Mouse (Mus musculus): ENCODE measurements around the gene Cenpe.
"Not testable (repeated sequence)": the region's sequence is repeated elsewhere in the genome, so short reads cannot be mapped to it uniquely, and the experiment has no call there.

The Cenpe gene

DNA sequence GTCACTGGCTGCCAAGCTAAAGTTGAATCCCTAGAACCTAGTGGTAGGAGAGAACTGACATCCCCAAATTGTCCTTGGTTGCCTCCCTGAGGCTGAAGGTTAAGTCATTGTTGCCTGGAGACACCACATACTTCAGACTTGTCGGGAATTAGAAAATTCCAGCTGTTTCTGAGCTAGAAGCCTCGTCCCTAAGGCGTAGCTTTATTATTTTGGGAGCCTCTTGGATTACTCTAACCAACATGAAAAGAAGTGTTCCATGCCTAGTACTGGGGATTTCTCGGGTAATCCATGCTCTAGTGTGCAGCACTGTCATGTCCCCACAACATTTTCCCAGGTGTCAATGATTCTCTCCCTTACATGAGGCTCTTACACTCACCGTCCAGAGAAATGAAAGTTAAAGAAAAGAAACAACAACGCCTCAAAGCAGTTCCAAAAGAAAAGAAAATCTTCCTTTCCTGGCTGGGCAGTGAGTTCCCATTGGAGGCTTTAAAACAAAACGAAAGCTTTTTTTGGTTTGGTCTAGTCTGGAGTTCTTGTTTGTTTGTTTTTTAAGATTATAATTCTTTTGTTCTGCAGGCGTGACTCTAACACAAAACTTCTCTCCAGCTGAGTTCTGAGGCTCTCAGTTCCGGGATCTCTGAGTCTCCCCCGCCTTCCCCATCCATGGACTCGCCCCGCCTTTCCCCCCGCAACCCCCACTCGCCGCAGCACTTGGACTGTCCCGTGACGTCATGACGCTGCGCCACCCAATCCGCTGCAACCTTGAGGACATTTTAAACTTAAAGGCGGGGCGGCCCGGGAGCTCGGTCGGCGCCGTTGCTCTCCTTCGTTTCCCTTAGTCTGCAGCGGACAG lies at the start of gene Cenpe:
TSS of gene Cenpe (plus strand) at position 733 of the 853 bp plus-strand sequence.
- DNase-seq (ENCODE audit: extremely low read depth, insufficient read length, low spot score) = peak; percentile 91

DNA sequence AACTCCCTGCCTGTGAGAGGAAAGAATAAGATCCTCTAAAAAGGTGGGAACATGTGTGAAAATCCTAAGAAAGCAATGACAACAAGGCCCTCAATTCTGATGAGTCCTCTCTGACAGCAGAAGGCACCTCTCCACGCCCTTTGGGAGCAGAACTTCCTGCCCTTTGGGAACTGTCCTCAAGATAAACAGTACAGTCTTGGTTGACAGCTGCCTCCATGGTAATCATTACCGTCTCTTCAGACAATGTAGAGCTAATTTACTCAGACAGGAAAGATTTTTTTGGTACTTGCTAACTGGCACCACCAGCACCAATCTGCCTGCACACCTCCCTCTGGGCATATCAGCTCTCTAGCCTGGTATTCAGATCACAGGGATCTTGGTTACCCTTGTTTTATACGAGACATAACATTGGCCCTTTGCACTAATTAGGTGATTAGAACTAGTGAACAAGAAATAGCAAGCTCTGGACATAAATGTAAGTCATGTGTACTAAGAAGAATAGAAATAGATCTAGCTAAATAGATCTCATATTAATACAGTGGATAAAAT lies 40.4 kb upstream of the Cenpe start:
- no peak for DNase-seq (ENCODE audit: extremely low read depth, insufficient read length, low spot score)

DNA sequence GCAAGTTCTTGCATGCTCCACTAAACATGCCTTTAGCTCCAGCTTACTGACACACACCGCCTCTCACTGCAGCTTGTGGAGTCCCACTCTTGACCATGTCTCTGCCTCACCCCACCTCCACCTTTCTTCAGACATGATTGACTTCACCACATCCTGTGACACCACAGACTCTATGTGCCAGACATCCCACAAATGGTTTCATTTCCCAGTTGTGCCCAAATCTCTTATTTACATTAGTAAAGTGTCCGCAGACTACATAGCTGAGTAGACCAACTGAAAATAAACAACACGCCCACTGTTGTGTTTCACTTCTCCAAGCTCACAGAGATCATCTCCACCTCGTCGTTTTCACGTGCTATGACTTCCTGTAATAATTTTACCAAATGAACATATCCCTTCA lies 20.5 kb upstream of the Cenpe start:
- no peak for DNase-seq (ENCODE audit: extremely low read depth, insufficient read length, low spot score)

DNA sequence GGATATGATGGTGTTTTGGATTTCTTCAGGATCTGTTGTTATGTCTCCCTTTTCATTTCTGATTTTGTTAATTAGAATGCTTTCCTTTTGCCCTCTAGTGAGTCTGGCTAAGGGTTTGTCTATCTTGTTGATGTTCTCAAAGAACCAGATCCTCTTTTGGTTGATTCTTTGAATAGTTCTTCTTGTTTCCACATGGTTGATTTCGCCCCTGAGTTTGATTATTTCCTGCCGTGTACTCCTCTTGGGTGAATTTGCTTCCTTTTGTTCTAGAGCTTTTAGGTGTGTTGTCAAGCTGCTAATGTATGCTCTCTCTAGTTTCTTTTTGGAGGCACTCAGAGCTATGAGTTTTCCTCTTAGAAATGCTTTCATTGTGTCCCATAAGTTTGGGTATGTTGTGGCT lies 14.3 kb upstream of the Cenpe start:
- not testable (repeated sequence) for DNase-seq (ENCODE audit: extremely low read depth, insufficient read length, low spot score)

DNA sequence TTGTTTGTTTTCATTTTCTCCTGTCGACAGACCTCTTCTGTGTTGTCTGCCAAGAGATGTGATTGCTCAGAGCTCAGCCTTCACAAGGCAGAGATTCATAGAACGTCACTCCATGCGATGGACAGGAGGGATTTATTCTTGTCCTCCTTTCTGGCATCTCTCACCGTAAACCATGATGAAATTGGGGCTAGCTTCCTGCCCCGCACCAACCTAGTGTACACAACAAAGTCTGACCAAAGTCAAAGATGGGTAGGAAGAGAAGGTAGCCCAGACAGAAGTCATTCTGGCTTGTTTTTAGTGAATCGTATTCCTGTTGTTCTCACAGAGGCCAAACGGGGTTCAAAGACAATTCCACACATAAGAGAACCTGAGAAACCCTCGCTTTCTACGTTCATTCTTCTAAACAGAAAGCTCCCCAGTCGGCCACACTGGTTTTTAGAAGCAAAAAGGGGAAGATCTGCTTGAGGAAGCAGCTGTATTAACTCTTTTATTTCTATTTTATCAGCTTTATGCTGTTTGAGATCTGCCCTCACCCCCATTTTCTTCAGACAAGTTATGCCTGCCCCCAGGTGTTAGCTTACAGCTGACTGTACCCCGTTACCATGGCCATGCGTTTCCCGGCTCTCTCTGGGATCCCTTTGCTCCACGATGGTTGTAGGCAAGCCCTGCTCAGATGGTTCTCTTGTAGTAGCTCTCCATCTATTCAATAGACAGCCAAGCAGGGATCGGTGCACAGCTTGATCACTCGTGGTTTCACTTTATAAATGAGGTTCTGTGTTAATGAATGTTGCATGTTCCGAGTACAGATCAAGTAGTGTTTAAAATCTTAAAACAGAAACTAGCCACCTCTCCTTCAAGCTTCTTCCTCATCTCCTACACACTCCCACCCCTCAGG lies 11.7 kb upstream of the Cenpe start:
- no peak for DNase-seq (ENCODE audit: extremely low read depth, insufficient read length, low spot score)

DNA sequence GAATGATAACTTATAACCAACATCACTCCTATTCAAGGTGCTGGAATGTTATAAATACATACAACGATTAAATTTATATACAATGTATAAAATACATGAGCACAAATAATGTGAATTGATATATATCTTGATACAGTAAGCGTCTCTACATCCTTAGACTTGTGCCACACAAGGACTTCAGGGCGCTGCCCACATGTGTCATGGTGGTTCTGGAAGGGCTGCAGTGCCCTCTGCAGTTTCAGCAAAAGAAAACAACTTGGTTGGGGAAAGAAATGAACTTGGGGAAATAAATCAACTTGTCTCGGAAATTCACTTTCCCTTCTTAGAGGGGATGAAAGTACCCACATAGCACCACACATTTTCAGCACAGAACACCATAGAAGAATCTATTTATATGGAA lies 5.7 kb upstream of the Cenpe start:
- DNase-seq (ENCODE audit: extremely low read depth, insufficient read length, low spot score) = no peak

DNA sequence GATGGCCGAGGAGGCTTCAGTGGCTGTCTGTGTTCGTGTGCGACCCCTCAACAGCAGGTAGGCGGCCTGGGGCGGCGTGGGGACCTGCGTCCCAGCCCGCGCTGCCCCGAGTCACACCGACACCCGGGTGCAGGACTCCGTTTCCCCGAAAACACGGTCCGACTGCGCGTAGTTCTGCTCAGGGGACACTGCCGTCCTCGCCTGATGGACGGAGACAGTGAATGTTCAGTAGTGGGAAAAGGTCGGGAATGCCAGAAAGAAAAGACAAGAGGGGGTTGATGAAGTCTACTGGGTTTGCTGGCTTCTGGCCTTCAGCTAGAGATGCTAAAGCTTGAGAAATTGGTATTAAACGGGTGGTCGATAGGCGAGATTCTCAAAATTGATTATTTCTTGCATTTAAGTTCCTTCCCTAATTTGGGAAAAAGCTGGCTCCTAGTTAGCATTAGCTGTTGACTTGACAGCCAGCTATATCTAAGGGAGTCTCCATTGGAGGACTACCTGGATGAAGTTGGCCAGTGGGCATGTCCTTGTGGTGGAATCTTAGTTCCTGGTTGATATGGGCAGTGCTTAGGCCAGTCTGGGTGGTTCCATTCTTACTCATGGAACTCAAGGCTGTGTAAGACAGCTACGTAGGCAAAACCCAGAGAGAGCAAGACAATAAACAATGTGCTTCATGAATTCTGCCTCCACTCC lies 467 bp downstream of the Cenpe start:
- DNase-seq (ENCODE audit: extremely low read depth, insufficient read length, low spot score) = peak; percentile 24

DNA sequence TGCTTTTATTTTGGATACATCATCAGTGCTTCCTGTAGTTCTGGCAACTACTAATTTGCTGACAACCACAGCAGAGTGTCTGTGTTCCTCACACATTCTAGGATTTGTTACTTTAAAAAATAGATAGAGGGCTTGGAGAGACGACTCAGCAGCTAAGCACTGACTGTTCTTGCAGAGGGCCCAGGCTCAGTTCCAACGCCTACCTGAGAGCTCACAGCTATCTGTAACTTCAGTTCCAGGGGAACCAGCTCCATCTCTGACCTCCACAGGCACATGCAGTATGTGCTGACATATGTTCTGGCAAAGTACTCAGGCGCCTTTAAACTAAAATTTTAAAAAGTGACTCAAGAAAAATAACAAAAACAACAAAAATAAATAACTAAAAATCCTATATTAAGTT lies 19.7 kb downstream of the Cenpe start:
- no peak for DNase-seq (ENCODE audit: extremely low read depth, insufficient read length, low spot score)

DNA sequence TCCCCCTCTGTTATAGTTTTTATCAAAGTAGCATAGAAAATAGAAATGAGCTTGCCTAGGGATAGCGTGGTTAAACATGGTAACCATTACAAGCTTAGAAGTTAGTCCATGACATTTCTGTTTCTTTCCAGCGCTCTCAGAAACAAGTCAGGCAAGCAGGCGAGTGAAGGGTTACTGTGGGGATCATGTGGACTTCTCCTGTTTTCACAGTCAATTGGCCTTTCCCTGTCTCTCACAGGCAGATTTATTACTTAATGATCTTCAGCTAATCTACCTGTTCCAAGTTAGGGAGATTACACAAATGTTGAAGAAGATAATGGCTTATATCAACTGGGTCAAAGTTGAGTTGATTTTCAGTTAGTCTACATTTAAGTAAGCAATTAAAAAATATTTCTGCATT lies 20.1 kb downstream of the Cenpe start:
- DNase-seq (ENCODE audit: extremely low read depth, insufficient read length, low spot score) = no peak

DNA sequence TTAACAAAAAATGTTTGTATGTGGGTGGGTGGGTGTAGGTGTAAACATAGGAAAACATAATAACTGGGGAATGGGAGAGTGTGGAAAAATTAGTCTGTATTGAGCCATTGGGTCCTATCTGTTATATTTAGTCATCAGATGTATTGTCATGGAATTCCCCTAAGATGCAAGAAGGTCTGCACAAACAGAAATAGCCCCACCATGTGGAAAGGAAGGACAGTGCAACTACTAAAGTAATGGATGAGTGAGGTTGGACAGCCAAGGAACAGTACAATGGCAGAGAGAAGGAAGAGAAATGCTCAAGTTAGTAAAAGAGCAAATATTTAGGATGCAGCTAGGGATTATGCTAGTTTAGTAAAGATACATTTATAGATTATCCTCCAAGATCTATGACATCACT lies 33.4 kb downstream of the Cenpe start:
- DNase-seq (ENCODE audit: extremely low read depth, insufficient read length, low spot score) = no peak

DNA sequence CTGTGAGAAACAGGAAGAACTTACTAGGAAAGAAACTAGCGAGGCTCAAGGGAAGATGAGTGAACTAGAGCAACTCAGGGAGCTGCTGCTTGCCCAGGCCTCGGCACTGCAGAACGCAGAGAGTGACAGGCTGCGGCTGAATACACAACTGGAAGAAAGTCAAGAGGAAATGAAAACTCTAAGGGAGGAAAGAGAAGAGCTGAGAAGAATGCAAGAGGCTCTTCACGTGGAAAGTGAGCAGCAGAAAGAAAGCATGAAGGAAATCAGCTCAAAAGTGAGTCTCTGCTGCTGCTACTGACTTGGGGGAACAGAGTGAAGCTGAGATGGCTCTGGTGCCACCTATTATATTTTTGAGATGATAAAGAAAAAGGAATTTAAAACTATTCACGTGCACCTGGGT lies 34.5 kb downstream of the Cenpe start:
- no peak for DNase-seq (ENCODE audit: extremely low read depth, insufficient read length, low spot score)

DNA sequence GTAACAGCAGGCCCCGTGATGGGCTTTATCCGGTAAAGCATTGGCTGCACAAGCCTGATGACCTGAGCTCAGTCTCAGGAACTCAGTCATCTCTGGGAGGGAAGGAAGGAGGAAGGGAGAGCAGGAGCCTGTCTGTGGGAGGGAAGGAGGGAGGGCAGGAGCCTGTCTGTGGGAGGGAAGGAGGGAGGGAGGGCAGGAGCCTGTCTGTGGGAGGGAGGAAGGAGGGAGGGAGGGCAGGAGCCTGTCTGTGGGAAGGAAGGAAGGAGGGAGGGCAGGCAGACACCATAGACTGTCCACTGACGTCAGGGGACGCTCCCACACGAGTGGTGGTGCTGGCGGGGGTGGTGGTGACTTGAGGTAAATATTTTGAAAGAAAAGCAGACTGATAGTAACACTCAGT lies 36.8 kb downstream of the Cenpe start:
- peak; percentile 50 for DNase-seq (ENCODE audit: extremely low read depth, insufficient read length, low spot score)

DNA sequence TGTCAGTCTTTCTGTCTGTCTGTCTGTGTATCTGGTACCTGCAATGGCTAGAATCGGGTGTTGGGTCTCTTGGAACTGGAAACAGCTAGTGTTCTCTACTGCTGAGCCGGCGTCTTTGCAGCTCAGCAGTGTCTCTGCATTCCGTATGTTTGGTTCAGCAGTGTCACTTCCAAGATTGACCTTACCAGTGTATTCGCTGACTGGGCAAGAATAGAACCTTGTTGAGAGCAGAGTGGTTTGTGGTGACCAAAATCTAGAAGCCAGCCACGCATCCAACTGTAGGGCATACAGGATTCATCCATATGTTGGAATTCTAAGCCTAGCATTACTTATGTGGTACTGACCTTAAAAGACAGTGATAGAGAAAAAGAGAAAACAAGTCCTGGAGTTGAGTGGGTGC lies 39.5 kb downstream of the Cenpe start:
- no peak for DNase-seq (ENCODE audit: extremely low read depth, insufficient read length, low spot score)

DNA sequence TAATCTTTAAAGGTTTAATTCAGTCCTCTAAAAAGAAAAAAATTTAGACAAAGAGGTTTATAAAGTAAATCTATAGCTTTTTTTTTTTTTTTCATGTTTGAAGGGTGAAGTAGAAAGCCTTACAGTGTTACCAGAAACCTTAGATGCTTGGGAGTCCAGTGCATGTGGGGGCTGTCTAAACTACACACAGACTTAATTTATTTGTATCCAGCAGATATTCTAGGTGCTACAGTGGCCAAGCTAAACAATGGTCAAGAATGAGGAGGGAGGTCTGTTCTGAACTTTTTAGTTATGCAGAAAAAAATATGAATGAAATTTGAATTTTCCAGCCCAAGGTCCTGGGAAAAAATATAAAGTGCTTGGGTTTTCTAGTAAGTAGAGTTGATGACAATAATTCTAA lies 42.4 kb downstream of the Cenpe start:
- DNase-seq (ENCODE audit: extremely low read depth, insufficient read length, low spot score) = no peak

DNA sequence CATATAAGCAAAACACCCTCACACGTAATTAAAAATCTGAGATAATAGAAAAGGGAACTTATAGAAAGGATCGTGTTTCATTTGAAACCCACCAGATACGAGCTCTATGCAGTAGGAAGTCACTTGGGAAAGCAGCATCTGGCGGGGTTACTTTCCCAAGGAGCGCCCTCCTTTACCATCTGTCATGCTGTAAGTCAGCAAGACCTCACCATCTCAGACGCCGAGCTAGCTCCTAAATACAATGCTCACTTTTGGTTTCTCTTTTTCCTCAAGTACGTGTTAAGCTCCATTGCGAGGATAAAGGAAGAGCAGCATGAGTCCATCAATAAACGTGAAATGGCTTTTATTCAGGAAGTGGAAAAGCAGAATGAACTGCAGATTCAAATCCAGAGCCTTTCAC lies 46.6 kb downstream of the Cenpe start:
- no peak for DNase-seq (ENCODE audit: extremely low read depth, insufficient read length, low spot score)

DNA sequence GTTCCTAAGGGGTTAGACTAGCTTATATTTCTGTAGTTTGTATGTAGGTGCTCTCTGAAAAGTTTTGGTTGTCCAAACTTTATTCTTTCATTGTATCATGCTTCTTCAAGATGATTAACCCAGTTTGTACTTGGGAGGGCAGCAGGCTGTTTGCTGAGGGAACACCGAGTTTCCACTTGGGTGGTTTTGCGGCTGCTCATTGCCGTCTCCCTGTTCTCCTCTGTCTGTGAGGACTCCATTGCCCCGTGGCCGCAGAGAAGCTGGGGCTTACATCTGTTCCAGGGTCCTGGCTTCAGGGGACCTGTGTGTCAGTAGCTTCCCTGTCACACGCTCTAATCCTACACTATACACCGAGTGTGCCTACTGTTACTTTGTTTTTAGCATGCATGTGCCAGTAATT lies 47.9 kb downstream of the Cenpe start:
- no peak for DNase-seq (ENCODE audit: extremely low read depth, insufficient read length, low spot score)

DNA sequence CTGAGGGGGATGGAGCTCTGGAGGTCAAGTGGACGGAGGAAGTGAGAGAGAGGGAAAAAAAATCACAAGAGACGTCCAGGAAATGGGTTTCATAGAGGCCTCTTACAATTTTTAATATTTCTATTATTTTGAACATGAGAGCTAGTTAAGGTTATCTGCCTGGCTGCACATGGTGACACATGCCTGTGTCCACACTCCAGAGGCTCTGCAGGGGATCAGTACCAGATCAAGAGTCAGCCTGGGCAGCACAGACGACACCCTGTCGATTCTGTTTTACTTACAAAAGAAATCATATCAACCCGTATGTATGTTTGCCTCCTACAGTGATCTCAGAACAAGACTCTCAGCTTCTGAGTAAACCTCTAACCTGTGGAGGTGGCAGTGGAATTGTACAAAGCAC lies 56.3 kb downstream of the Cenpe start:
- no peak for DNase-seq (ENCODE audit: extremely low read depth, insufficient read length, low spot score)

DNA sequence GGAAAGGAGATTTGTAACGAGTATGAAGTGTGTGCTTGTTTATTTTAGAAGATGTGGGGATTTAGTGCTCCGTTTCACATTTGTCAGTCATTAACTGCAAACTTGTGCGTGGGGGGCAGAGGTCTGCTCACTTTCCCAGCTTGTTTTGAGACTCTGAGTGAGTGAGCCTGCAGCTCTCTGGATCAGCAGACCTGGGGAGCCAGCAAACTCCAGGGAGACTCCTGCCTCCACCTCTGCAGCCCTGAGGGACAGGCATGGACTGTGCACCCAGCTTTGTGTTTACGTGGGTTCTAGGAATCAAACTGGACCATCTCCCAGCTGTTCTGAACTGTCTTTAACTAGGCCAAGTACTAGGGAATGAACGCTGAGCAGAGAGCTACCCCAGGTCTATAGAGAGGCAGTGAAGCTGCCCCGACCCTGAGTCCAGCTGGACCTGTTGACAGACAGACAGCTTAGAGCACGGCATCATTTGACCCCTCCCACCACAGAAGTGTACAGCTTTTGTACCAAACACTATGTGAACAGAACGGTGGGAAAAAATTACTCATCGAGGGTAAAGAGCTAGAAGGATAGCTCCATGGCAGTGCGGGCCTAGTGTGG lies 57.2 kb downstream of the Cenpe start:
- no peak for DNase-seq (ENCODE audit: extremely low read depth, insufficient read length, low spot score)

DNA sequence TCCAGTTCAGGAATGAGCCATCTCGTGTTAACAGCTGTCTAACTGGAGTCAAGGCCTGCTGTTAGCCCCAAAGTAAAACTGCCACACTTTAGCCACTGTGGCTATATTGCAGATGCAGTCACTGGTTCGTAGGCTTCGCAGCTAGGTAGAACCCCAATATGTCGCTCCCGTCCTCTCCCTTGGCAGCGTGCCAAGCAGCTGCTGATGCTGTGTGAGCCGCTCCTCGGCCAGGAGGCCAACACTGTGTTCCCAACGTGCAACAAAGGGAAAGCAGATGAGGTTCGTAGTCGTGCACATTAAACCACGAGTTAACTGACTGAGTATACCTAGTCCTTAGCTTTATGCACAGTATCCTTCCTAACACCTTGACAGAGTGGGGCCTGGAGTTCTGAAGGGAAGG lies 60.3 kb downstream of the Cenpe start:
- no peak for DNase-seq (ENCODE audit: extremely low read depth, insufficient read length, low spot score)

DNA sequence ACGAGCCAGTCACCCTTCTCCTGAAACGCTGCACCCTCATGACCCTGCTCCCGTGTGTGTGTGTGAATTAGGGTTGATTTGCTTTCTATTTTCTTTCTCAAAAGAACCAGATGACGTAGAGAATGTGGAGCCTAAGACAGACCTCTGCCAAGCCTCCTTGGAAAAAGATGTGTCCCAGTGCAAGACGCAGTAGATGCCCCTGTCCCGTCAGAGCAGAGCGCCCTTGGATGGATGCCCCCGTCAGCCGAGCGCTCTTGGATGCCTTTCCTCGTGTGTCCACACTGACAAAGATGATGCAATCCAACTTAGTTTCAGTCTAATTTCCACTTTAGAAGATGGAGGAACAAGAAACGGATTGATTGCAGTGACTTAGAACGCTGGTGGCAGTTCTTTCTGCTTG lies 60.7 kb downstream of the Cenpe start:
- DNase-seq (ENCODE audit: extremely low read depth, insufficient read length, low spot score) = no peak

DNA sequence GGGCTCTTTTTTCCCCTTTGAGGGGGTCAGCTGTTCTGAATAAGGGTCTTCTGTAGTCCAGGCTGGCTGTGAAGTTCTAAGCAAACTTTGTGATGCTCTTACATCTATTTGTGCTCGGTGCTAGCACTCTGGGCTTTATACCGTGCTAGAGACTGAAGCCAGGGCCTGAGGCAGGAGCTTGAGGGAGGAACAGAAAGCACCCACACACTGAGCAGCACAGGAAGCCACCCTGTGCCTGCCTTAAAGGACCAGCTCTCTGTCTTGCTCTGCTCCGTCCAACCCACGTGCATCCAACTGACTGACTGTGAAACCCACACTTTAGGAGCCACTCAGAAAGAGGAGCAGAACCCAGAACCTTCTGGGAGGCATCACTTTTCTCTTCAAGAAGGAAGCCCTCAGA lies 67.8 kb downstream of the Cenpe start:
- no peak for DNase-seq (ENCODE audit: extremely low read depth, insufficient read length, low spot score)
